Mouse (Mus musculus): ENCODE results near the gene Cdc42bpb.

The Cdc42bpb gene

GRCm38 (mm10) chr12:111377376-111377973 lies at the start of gene Cdc42bpb:
Cdc42bpb (minus strand) TSS chr12:111377718.
- DNase-seq (ENCODE audit: low read depth, low spot score): peak; percentile 89

GRCm38 (mm10) chr12:111425789-111426460 lies 48.4 kb upstream of the Cdc42bpb start:
- peak; percentile 90 for DNase-seq (ENCODE audit: low read depth, low spot score)

GRCm38 (mm10) chr12:111425258-111425657 lies 47.7 kb upstream of the Cdc42bpb start:
- peak; percentile 79 for DNase-seq (ENCODE audit: low read depth, low spot score)

GRCm38 (mm10) chr12:111424547-111424946 lies 47.0 kb upstream of the Cdc42bpb start:
- no peak for DNase-seq (ENCODE audit: low read depth, low spot score)

- DNase-seq (ENCODE audit: low read depth, low spot score): no peak
These were observed 46.1 kb upstream of the Cdc42bpb start for GRCm38 (mm10) chr12:111423570-111424129.

GRCm38 (mm10) chr12:111422852-111423251 lies 45.3 kb upstream of the Cdc42bpb start:
- no peak for DNase-seq (ENCODE audit: low read depth, low spot score)

- no peak for DNase-seq (ENCODE audit: low read depth, low spot score)
These were observed 43.6 kb upstream of the Cdc42bpb start for GRCm38 (mm10) chr12:111420946-111421709.

- no peak for DNase-seq (ENCODE audit: low read depth, low spot score)
These were observed 42.4 kb upstream of the Cdc42bpb start for GRCm38 (mm10) chr12:111419918-111420317.

- DNase-seq (ENCODE audit: low read depth, low spot score): peak; percentile 27
These were observed 39.6 kb upstream of the Cdc42bpb start, which contains the start of gene Exoc3l4 for GRCm38 (mm10) chr12:111416921-111417779. Exoc3l4 (plus strand) TSS chr12:111417017.

- DNase-seq (ENCODE audit: low read depth, low spot score): peak; percentile 87
These were observed 35.8 kb upstream of the Cdc42bpb start for GRCm38 (mm10) chr12:111413300-111413699.

GRCm38 (mm10) chr12:111412581-111413284 lies 35.2 kb upstream of the Cdc42bpb start:
- no peak for DNase-seq (ENCODE audit: low read depth, low spot score)

GRCm38 (mm10) chr12:111411631-111412355 lies 34.3 kb upstream of the Cdc42bpb start:
- DNase-seq (ENCODE audit: low read depth, low spot score): no peak

- DNase-seq (ENCODE audit: low read depth, low spot score): no peak
These were observed 32.1 kb upstream of the Cdc42bpb start for GRCm38 (mm10) chr12:111409583-111409982.

GRCm38 (mm10) chr12:111406622-111407021 lies 29.1 kb upstream of the Cdc42bpb start, which contains the start of gene Lbhd2:
Lbhd2 (plus strand) TSS chr12:111406809.
- peak; percentile 31 for DNase-seq (ENCODE audit: low read depth, low spot score)

GRCm38 (mm10) chr12:111404880-111405279 lies 27.4 kb upstream of the Cdc42bpb start:
- DNase-seq (ENCODE audit: low read depth, low spot score): peak; percentile 74

- DNase-seq (ENCODE audit: low read depth, low spot score): peak; percentile 86
These were observed 24.1 kb upstream of the Cdc42bpb start for GRCm38 (mm10) chr12:111401454-111402184.

GRCm38 (mm10) chr12:111396997-111397396 lies 19.5 kb upstream of the Cdc42bpb start:
- DNase-seq (ENCODE audit: low read depth, low spot score): no peak

- DNase-seq (ENCODE audit: low read depth, low spot score): no peak
These were observed 16.5 kb upstream of the Cdc42bpb start for GRCm38 (mm10) chr12:111394008-111394407.

- no peak for DNase-seq (ENCODE audit: low read depth, low spot score)
These were observed 9.6 kb upstream of the Cdc42bpb start for GRCm38 (mm10) chr12:111387146-111387545.

Data from ES-CJ7 (cell line).